Mouse (Mus musculus): ENCODE measurements around the gene Zan. TPM values are rescaled to one million over a fixed set of nuclear protein-coding genes. Genes with fewer than 3 reads are reported as not detected.
A peak's percentile ranks its signal among the peaks of the same experiment; 100 is the strongest.

Gene Zan
- polyA plus RNA-seq, 1 experiment from 2014 or later: 0.17 TPM

GRCm38 (mm10) chr5:137373371-137373950, 103.4 kb downstream of the Zan start:
- H3K9me3 ChIP-seq: no peaks in the 10 kb centered on the region
- H3K36me3 ChIP-seq: peaks cover 73% of the 10 kb centered on the region
- no peak overlapping the region for H3K4me3 ChIP-seq
- no peak overlapping the region for H3K4me2 ChIP-seq (replicated peaks)
- H3K4me1 ChIP-seq: peaks cover 7% of the 10 kb centered on the region; the same call in 1 of the 2 replicates
- no peak overlapping the region for H3K27ac ChIP-seq
- H3K27me3 ChIP-seq: no peaks in the 10 kb centered on the region
- H3K9ac ChIP-seq: no peak overlapping the region
- 86% methylated on average over 12 of the region's 12 CpGs for WGBS
- no peak for ATAC-seq (ENCODE audit: insufficient number of reproducible peaks, insufficient read depth, low FRiP score, low TSS enrichment)

GRCm38 (mm10) chr5:137369665-137370064, 107.2 kb downstream of the Zan start:
- Histone ChIP-seq H3K4me2 (replicated peaks) (no peak overlapping the region), H3K9me3 (no peaks in the 10 kb centered on the region), H3K4me1 (no peaks in the 10 kb centered on the region), H3K27me3 (no peaks in the 10 kb centered on the region), H3K4me3 (no peak overlapping the region), H3K27ac (no peak overlapping the region), H3K36me3 (peaks cover 99% of the 10 kb centered on the region), H3K9ac (no peak overlapping the region)
- WGBS: 97% methylated on average over 10 of the region's 11 CpGs
- ATAC-seq (ENCODE audit: insufficient number of reproducible peaks, insufficient read depth, low FRiP score, low TSS enrichment): no peak

- no peaks in the 10 kb centered on the region for H3K9me3 ChIP-seq
- WGBS: 35% methylated on average over 7 of the region's 7 CpGs
- H3K36me3 ChIP-seq: peaks cover 94% of the 10 kb centered on the region
- H3K27ac ChIP-seq: no peak overlapping the region
- H3K4me3 ChIP-seq: no peak overlapping the region
- no peak overlapping the region for H3K9ac ChIP-seq
- no peak overlapping the region for H3K4me2 ChIP-seq (replicated peaks)
- no peaks in the 10 kb centered on the region for H3K27me3 ChIP-seq
- peaks cover 13% of the 10 kb centered on the region for H3K4me1 ChIP-seq
- no peak for ATAC-seq (ENCODE audit: insufficient number of reproducible peaks, insufficient read depth, low FRiP score, low TSS enrichment)
Observed at GRCm38 (mm10) chr5:137358382-137358781, 118.5 kb downstream of the Zan start.

- ATAC-seq (ENCODE audit: insufficient number of reproducible peaks, insufficient read depth, low FRiP score, low TSS enrichment): no peak
- H3K36me3 ChIP-seq: peaks cover 53% of the 10 kb centered on the region
- H3K4me1 ChIP-seq: peaks cover 28% of the 10 kb centered on the region
- H3K4me3 ChIP-seq: 0 out of 2 replicates have a peak overlapping the region, but pooled peaks have one; percentile 2
- no peak overlapping the region for H3K9ac ChIP-seq
- no peaks in the 10 kb centered on the region for H3K27me3 ChIP-seq
- no peaks in the 10 kb centered on the region for H3K9me3 ChIP-seq
- H3K4me2 ChIP-seq (replicated peaks): 0 out of 2 replicates have a peak overlapping the region, but pooled peaks have one; percentile 9
- 87% methylated on average over 17 of the region's 17 CpGs for WGBS
- H3K27ac ChIP-seq: no peak overlapping the region
Observed at GRCm38 (mm10) chr5:137354091-137354490, 122.8 kb downstream of the Zan start.

GRCm38 (mm10) chr5:137352011-137352975, 124.6 kb downstream of the Zan start:
- no peaks in the 10 kb centered on the region for H3K27me3 ChIP-seq
- no peaks in the 10 kb centered on the region for H3K9me3 ChIP-seq
- no peak for ATAC-seq (ENCODE audit: insufficient number of reproducible peaks, insufficient read depth, low FRiP score, low TSS enrichment)
- H3K4me2 ChIP-seq (replicated peaks): peak overlapping the region; percentile 93
- WGBS: 5% methylated on average over 16 of the region's 16 CpGs
- H3K36me3 ChIP-seq: peaks cover 35% of the 10 kb centered on the region
- H3K27ac ChIP-seq: peak overlapping the region; percentile 97
- H3K9ac ChIP-seq: peak overlapping the region; percentile 97
- H3K4me1 ChIP-seq: peaks cover 42% of the 10 kb centered on the region
- H3K4me3 ChIP-seq: peak overlapping the region; percentile 94

GRCm38 (mm10) chr5:137351394-137351793, 125.5 kb downstream of the Zan start:
- Histone ChIP-seq H3K27me3 (no peaks in the 10 kb centered on the region), H3K4me3 (peak overlapping the region; percentile 94), H3K4me2 (replicated peaks) (peak overlapping the region; percentile 93), H3K27ac (peak overlapping the region; percentile 97), H3K4me1 (peaks cover 42% of the 10 kb centered on the region), H3K9me3 (no peaks in the 10 kb centered on the region), H3K9ac (peak overlapping the region; percentile 97), H3K36me3 (peaks cover 29% of the 10 kb centered on the region)
- no peak for ATAC-seq (ENCODE audit: insufficient number of reproducible peaks, insufficient read depth, low FRiP score, low TSS enrichment)
- 3% methylated on average over 4 of the region's 4 CpGs for WGBS

- H3K36me3 ChIP-seq: peaks cover 25% of the 10 kb centered on the region
- H3K4me3 ChIP-seq: peak overlapping the region; percentile 94
- peak overlapping the region; percentile 97 for H3K27ac ChIP-seq
- peak overlapping the region; percentile 93 for H3K4me2 ChIP-seq (replicated peaks)
- WGBS: under 1% methylated on average over 8 of the region's 8 CpGs
- no peak for ATAC-seq (ENCODE audit: insufficient number of reproducible peaks, insufficient read depth, low FRiP score, low TSS enrichment)
- H3K4me1 ChIP-seq: peaks cover 43% of the 10 kb centered on the region
- no peaks in the 10 kb centered on the region for H3K27me3 ChIP-seq
- peak overlapping the region; percentile 97 for H3K9ac ChIP-seq
- H3K9me3 ChIP-seq: no peaks in the 10 kb centered on the region
Observed at GRCm38 (mm10) chr5:137351058-137351380, 125.8 kb downstream of the Zan start.

- under 1% methylated on average over 54 of the region's 55 CpGs for WGBS
- H3K27me3 ChIP-seq: no peaks in the 10 kb centered on the region
- H3K9ac ChIP-seq: peak overlapping the region; percentile 97
- H3K9me3 ChIP-seq: no peaks in the 10 kb centered on the region
- peaks cover 49% of the 10 kb centered on the region for H3K4me1 ChIP-seq
- peak overlapping the region; percentile 93 for H3K4me2 ChIP-seq (replicated peaks)
- peak; percentile 58; the same call in 1 of the 2 replicates for ATAC-seq (ENCODE audit: insufficient number of reproducible peaks, insufficient read depth, low FRiP score, low TSS enrichment)
- H3K36me3 ChIP-seq: peaks cover 19% of the 10 kb centered on the region
- peak overlapping the region; percentile 97 for H3K27ac ChIP-seq
- H3K4me3 ChIP-seq: peak overlapping the region; percentile 94
Observed at GRCm38 (mm10) chr5:137350205-137351057, 126.4 kb downstream of the Zan start.

GRCm38 (mm10) chr5:137349384-137350204, 127.3 kb downstream of the Zan start, which contains the start of gene Ephb4:
Gene Ephb4 (plus strand): TSS chr5:137350109.
- peak; percentile 94 for ATAC-seq (ENCODE audit: insufficient number of reproducible peaks, insufficient read depth, low FRiP score, low TSS enrichment)
- Histone ChIP-seq H3K36me3 (peaks cover 11% of the 10 kb centered on the region), H3K4me1 (peaks cover 50% of the 10 kb centered on the region), H3K27me3 (no peaks in the 10 kb centered on the region), H3K27ac (peak within 1 kb of the TSS; percentile 97), H3K9me3 (no peaks in the 10 kb centered on the region), H3K9ac (peak within 1 kb of the TSS; percentile 97), H3K4me2 (replicated peaks) (peak within 1 kb of the TSS; percentile 93), H3K4me3 (peak within 1 kb of the TSS; percentile 94)
- WGBS: under 1% methylated on average over 31 of the region's 32 CpGs

GRCm38 (mm10) chr5:137348482-137349383, 128.1 kb downstream of the Zan start:
- WGBS: under 1% methylated on average over 33 of the region's 33 CpGs

More at GRCm38 (mm10) chr5:137348482-137349383, 128.1 kb downstream of the Zan start:
- Histone ChIP-seq H3K9ac (peak overlapping the region; percentile 97), H3K9me3 (no peaks in the 10 kb centered on the region), H3K27ac (peak overlapping the region; percentile 97), H3K4me2 (replicated peaks) (peak overlapping the region; percentile 93), H3K4me1 (peaks cover 41% of the 10 kb centered on the region), H3K4me3 (peak overlapping the region; percentile 94), H3K27me3 (no peaks in the 10 kb centered on the region), H3K36me3 (peaks cover 2% of the 10 kb centered on the region)
- no peak for ATAC-seq (ENCODE audit: insufficient number of reproducible peaks, insufficient read depth, low FRiP score, low TSS enrichment)
